Mouse (Mus musculus) left cerebral cortex, adult 9 months (tissue): ENCODE data around the gene Bves.
"Not testable (repeated sequence)": the region's sequence is repeated elsewhere in the genome, so short reads cannot be mapped to it uniquely, and the experiment has no call there.

Source experiments
- DNase-seq, 2 experiments: peaks; one replicate each; pipeline ENCODE4 v3.0.0; 2022; ENCODE audit warnings: low spot score in 2 of 2

The Bves gene

GRCm38 (mm10) chr10:45335434-45336422, at the start of gene Bves:
Gene Bves (plus strand): TSS chr10:45335772.
- DNase-seq, result no peak

GRCm38 (mm10) chr10:45288351-45288750, 47.2 kb upstream of the Bves start:
- no peak for DNase-seq

DNA sequence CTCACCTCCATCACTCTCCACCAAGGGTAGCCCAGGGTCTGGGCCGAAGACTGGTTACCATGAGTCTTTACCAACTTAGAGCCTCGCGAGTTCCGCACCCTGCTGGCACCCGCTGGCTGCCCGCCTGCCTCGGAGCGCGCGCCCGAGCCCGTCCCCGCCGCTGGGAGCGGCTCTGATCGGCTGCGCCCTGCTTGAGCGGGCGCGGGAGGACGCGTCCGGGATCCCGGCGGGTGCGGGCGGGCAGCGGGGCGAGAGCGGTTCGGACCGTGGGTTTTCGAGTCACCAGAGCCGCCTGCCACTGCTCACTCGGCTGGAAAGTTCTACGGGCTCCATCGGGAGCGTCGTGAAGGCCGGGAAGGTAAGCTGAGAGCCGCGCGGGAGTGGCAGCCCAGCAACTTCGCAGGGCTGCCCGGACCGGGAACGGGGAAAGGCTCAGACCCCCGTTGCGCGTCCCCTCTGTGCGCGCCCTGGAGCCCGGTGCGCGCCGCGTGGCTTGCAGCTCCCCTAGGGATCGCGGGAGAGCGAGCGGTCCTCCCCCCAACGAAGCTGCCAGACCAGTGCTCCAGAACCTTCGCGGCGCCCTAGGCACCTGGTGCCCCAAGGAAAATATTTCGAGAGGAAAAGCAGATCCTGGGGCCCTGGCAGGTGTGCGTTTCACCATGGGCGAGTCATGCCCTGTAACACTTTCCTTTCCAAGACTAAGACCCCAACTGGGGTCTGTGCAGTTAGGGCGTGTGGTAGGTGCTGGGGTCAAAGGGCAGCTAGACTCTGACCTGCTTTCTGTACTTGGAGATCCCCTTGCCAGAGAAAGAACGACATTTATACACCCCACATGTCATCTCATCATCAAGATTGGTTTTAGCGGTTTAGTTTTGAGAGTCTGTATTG, 46.1 kb upstream of the Bves start:
- DNase-seq, result no peak

DNA sequence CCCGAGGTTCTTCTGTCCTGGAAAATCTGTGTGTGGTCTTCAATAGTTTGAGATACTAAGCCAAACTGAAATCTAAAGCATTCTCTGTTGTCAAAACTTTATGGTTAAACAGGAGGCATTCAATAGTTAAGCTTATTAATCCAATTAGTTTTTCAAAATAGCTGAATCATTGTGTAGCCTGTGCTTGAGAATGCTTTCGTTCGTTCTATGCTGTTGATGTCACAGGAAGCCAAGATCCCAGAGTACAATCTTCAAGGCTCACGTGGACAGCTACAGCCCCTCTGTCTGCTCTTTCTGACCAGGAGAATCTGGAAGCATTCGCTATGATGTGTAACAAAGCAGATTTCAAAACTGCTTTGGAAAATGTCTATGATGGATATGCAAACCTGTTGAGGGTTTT, 45.0 kb upstream of the Bves start:
- no peak for DNase-seq

DNA sequence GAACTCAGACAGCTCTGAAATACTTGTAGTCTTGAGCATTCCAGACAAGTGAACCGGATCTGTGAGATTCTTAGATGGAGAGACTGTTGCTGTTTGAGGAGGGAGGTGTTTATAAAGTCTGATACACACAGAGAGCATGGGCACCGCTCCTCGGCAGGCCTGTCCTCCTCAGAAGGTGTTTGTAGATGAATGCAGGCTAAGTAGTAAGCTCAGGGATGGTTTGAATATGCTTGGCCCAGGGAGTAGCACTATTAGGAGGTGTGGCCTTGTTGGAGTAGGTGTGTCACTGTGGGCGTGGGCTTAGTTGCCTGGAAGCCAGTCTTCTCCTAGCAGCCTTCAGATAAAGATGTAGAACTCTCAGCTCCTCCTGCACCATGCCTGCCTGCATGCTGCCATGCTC, 43.4 kb upstream of the Bves start:
- not testable (repeated sequence) for DNase-seq

GRCm38 (mm10) chr10:45295093-45295492, 40.5 kb upstream of the Bves start:
- DNase-seq, result no peak

- DNase-seq, result no peak
These were observed 37.1 kb upstream of the Bves start for GRCm38 (mm10) chr10:45298503-45298902.

- no peak for DNase-seq
These were observed 36.1 kb upstream of the Bves start for GRCm38 (mm10) chr10:45299509-45299908.

DNA sequence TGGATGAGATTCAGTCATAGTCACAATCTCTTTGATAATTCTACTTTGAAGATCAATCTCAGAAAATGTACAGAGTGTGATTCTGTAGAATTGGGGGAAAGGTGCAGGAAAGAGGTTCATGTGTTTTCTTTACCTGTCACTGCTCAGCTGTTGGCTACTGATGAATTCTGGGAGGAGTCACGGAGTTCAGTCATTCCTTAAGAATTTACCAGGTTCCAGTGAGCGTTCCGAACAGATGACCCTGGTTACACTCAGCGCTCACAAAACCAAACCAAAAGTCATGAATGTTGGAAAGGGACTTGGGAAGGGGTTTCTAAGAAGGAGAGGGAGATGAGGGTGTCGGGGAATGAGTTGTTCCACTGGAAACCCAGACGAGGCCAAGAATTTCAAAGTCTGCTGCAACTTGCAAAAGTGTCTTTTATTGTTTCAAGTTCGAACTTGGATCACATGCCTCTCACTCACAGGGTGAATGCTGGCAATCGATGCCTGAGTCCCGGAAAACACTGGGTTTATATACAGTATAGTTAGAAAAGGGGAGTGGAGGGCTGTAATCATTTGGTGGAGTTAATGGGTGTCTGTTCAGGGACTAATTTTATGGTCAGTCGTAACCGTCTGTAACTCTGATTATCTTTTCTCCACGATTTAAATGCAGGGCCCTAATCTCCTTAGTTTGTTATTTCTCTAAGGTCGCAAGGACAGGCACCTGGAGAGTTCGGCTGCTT, 32.1 kb upstream of the Bves start:
- no peak for DNase-seq

GRCm38 (mm10) chr10:45305173-45305572, 30.4 kb upstream of the Bves start:
- DNase-seq, result no peak

GRCm38 (mm10) chr10:45311129-45311528, 24.4 kb upstream of the Bves start:
- DNase-seq, result no peak

- no peak for DNase-seq
These were observed 23.9 kb upstream of the Bves start for GRCm38 (mm10) chr10:45311624-45312023.

GRCm38 (mm10) chr10:45314865-45315264, 20.7 kb upstream of the Bves start:
- no peak for DNase-seq

DNA sequence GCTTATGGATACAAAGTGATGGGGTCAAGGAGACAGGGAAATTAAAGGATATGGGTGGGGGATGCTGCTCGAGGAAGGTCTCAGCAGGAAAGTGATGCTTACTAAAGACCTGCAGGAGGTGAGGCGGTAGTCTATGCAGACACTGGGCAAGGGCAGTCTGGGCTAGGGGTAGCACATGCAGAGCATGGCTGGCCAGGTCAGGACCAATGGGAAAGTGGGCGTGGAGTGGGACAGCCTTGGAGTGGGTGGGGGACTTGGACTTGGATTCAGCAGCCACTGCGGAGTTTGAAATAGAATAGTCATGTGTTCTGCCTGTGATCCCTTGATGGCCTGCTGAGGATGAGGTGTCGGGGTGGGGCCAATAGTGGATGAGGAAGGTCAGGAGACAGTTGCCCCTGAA, 16.6 kb upstream of the Bves start:
- DNase-seq, result no peak

GRCm38 (mm10) chr10:45320296-45320695, 15.3 kb upstream of the Bves start:
- DNase-seq, result no peak

GRCm38 (mm10) chr10:45324159-45324558, 11.4 kb upstream of the Bves start:
- DNase-seq, result no peak

DNA sequence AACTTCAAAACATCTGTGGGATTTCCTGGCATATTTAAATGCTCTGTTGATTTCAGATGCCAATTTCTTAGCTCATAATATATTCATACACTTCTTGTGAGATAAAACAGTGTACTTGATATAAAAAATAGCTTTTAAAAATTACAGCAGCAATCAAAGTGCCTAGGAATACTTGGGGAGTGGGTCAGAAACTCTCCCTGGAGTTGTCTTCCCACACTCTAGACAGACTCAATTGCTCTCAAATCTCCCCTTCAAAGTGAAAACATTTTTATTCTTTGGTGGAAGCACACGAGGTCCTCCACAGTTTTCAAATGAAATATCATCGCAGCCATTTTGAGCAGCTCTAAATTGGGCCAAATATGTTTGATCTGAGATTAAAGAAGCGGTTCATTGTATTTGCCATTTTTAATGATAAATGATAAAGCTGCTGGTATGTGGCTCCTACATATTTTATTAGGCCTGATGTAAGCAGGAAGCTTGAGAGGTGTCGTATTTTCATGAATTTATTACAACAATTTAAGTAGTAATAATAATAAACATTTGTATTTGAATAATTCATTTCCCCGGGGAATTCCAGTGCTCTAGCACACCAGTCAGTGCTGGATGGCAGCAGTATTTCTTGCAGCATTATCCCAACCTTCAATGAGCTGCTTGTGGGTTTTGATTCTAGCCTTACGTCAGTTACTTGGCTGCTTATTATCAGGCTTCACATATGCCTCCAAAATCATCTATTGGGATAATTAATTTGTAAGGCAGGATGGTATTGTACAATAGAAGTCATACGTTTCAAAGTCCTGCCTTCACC, 7.2 kb upstream of the Bves start:
- no peak for DNase-seq

DNA sequence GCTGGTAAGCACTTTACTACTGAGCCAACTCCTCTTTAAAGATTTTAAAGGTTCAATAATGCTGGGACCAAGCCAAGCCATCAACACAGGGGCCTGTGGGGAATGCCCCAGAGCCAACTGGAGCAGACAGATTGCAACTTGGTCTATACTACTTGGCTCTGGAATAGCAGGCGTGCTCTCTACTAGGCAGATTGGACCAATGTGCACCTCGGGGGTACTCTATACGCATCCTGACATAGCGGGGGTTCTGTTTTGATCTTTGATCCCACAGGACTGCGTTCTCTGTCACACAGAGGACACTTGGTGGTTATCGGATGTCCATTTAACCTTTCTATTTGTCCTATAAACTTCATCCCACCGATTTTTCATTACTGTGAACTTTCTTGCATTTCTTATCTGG, 647 bp upstream of the Bves start:
- DNase-seq, result no peak

DNA sequence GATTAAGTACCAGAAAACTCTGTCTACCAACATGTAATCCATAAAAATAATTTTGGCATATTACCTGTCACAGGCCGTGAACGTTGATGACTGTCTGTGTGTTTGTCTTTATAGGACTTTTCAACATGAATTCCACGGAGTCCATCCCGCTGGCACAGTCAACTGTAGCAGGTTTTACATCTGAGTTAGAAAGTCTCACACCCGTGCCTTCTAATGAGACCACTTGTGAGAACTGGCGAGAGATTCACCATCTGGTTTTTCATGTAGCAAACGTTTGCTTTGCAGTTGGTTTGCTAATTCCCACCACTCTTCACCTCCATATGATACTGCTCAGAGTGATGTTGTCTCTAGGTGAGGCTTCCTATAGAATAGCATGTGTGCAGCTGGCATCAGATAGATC, 3.5 kb downstream of the Bves start:
- DNase-seq, result no peak

DNA sequence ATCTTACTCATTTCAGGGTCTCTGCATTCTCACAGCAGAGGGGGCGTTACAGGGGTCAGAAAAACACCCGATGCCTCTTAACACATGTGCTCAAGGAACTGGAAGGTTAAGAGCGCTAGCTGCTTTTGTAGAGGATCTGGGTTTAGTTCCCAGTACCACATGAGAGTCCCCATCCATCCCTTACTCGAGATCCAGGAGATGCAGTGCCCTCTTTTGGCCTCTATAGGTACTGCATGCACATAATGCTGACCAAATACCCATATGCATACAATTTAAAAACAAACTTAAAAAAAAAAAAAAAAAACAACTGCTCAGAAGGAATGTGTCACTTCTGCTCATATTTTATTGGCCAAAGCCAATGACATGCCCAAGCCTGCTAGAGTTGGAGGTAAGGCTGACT, 8.8 kb downstream of the Bves start:
- no peak for DNase-seq

DNA sequence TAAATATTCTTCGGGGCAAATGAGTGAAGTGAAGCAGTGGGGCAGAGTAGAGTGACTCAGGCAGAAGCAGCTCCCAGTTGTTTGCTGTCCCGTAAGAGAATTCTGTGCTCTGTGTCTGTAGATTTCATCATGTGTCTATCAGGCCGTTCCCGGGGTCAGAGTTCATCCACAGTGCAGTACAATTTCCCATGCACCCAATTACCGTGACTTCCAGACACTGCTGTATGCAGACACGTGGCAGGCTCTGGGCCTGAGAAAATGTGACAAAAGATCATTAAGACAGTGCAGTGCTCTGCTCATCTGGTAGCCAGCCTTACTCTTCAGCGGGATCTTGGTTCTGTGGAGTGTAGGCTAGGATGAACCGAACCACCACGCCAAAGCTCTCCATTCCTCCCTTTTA, 9.6 kb downstream of the Bves start:
- DNase-seq, result no peak
